Mouse (Mus musculus): ENCODE measurements around the gene Lipc. TPM values are rescaled to one million over a fixed set of nuclear protein-coding genes. Genes with fewer than 3 reads are reported as not detected.

Gene Lipc
- polyA plus RNA-seq, 1 experiment from 2014 or later = not detected

DNA sequence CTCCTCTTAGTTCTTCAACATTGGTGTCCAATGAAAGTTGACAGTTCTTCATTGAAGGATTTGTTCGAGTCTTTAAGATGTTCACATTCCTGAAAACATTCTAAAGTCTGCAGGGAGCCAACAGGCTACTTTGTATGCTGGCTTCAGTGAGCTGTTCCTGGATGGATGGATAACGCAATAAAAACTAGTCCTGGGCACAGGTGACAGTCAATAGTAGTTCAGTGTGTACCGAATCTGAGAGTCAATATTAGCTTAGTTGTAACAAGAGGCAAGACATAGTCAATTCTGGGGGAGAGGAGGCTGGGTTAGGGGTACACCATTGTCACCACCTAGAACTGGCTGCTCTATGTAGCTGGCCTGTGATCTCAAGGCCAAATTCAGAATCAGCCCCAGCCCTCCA, 17.2 kb upstream of the Lipc start:
- WGBS = 90% methylated on average over 3 of the region's 3 CpGs
- H3K36me3 ChIP-seq (replicated peaks) = no peaks in the 10 kb centered on the region
- H3K4me3 ChIP-seq (replicated peaks) = no peak overlapping the region
- H3K27ac ChIP-seq = no peak overlapping the region
- no peak for ATAC-seq (ENCODE audit: low FRiP score)
- H3K9me3 ChIP-seq = no peaks in the 10 kb centered on the region
- no peaks in the 10 kb centered on the region for H3K27me3 ChIP-seq
- H3K4me1 ChIP-seq = peaks cover 4% of the 10 kb centered on the region; the same call in 1 of the 2 replicates
- H3K9ac ChIP-seq = no peak overlapping the region
- no peak overlapping the region for H3K4me2 ChIP-seq

- no peak overlapping the region for H3K9ac ChIP-seq
- 81% methylated on average over 17 of the region's 17 CpGs for WGBS
- no peak for ATAC-seq (ENCODE audit: low FRiP score)
- peaks cover 4% of the 10 kb centered on the region; the same call in 1 of the 2 replicates for H3K4me1 ChIP-seq
- no peak overlapping the region for H3K27ac ChIP-seq
- H3K27me3 ChIP-seq = no peaks in the 10 kb centered on the region
- no peak overlapping the region for H3K4me3 ChIP-seq (replicated peaks)
- no peaks in the 10 kb centered on the region for H3K9me3 ChIP-seq
- H3K36me3 ChIP-seq (replicated peaks) = no peaks in the 10 kb centered on the region
- no peak overlapping the region for H3K4me2 ChIP-seq
Measured at GRCm38 (mm10) chr9:70965999-70966994, 14.3 kb upstream of the Lipc start.

DNA sequence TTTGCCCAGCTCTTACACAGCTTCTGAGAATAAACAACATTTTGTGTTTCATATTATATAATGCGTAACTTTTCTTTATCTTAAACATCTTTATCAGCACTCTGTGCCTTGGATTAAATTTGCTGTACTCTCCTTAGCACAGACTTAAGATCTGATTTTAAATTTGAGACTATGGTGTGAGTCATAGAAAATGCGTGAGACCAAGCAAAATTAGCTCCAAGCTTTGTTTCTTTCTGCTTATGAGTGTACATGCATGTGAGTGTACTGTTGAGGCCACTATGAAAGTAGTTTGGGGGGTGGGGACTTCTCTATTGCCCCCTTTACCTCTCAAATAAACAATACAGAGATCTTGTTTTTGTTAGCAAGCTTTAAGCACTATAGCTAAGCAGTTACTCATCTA, 13.4 kb upstream of the Lipc start:
- H3K4me3 ChIP-seq (replicated peaks) = no peak overlapping the region
- H3K9me3 ChIP-seq = no peaks in the 10 kb centered on the region
- H3K36me3 ChIP-seq (replicated peaks) = no peaks in the 10 kb centered on the region
- H3K27ac ChIP-seq = no peak overlapping the region
- WGBS = 94% methylated on average over 2 of the region's 2 CpGs
- peaks cover 4% of the 10 kb centered on the region; the same call in 1 of the 2 replicates for H3K4me1 ChIP-seq
- no peak for ATAC-seq (ENCODE audit: low FRiP score)
- no peak overlapping the region for H3K4me2 ChIP-seq
- no peaks in the 10 kb centered on the region for H3K27me3 ChIP-seq
- H3K9ac ChIP-seq = no peak overlapping the region

- H3K27me3 ChIP-seq = no peaks in the 10 kb centered on the region
- WGBS = 88% methylated on average over 4 of the region's 4 CpGs
- H3K9me3 ChIP-seq = no peaks in the 10 kb centered on the region
- no peak overlapping the region for H3K4me2 ChIP-seq
- H3K27ac ChIP-seq = no peak overlapping the region
- ATAC-seq (ENCODE audit: low FRiP score) = no peak
- no peak overlapping the region for H3K4me3 ChIP-seq (replicated peaks)
- peaks cover 4% of the 10 kb centered on the region; the same call in 1 of the 2 replicates for H3K4me1 ChIP-seq
- no peaks in the 10 kb centered on the region for H3K36me3 ChIP-seq (replicated peaks)
- H3K9ac ChIP-seq = no peak overlapping the region
Measured at GRCm38 (mm10) chr9:70965011-70965410, 13.0 kb upstream of the Lipc start.

- H3K4me2 ChIP-seq = no peak overlapping the region
- no peak overlapping the region for H3K4me3 ChIP-seq (replicated peaks)
- H3K27me3 ChIP-seq = no peaks in the 10 kb centered on the region
- H3K9me3 ChIP-seq = no peaks in the 10 kb centered on the region
- no peaks in the 10 kb centered on the region for H3K36me3 ChIP-seq (replicated peaks)
- 82% methylated on average over 7 of the region's 7 CpGs for WGBS
- H3K4me1 ChIP-seq = peaks cover 4% of the 10 kb centered on the region; the same call in 1 of the 2 replicates
- no peak overlapping the region for H3K27ac ChIP-seq
- no peak for ATAC-seq (ENCODE audit: low FRiP score)
- H3K9ac ChIP-seq = no peak overlapping the region
Measured at GRCm38 (mm10) chr9:70963461-70963891, 11.4 kb upstream of the Lipc start.

DNA sequence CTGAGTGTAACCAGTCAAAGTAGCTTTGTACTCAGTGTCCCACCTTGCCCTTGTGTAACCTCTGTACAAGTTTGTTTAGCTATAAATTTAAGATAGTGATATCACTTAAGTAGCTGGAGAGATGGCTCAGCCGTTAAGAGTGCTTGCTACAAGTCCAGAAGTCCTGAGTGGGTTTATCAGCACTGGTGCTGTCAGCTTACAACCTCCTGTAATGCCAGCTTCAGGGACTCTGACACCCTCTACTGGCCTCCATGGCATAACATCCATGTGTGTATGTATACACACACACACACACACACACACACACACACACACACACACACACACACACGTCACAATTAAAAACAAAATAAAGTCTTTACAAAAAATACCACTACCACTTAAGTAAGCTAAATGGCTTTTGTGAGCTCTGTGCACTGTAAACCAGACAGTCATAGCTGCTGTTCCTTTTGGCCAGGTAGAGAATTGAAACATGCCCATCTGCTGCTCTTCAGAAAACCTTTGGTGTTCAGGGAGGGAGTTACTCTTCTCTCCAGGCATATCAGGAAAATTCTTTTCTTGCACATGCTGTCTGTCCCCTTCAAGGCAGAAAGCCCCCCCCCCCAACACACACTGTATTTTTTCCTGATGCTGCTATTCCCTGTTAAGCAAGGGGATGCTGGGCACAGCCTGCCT, 10.9 kb upstream of the Lipc start:
- Histone ChIP-seq H3K4me3 (replicated peaks) (no peak overlapping the region), H3K27me3 (no peaks in the 10 kb centered on the region), H3K36me3 (replicated peaks) (no peaks in the 10 kb centered on the region), H3K9me3 (no peaks in the 10 kb centered on the region), H3K4me1 (peaks cover 4% of the 10 kb centered on the region; the same call in 1 of the 2 replicates), H3K4me2 (no peak overlapping the region), H3K9ac (no peak overlapping the region), H3K27ac (no peak overlapping the region)
- 90% methylated on average over 2 of the region's 2 CpGs for WGBS
- ATAC-seq (ENCODE audit: low FRiP score) = no peak

DNA sequence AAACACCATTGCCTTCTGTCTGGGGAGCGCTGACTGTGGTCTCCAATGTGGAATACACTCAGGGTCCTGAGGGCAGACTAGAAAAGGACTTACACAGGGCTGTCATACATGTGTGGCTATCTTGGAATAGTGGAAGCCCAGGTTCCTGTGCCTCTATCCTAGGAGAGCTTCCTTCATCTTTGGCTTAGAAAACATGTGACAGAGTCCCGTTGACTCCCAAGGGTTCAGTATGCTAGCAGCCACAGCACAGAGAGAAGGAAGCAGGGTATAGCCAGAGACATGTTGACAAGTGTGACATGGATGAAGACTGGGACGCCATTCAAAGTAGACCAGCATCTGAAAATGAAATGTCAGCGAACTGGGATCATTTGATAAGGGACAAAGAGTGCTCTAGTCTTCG, 8.3 kb upstream of the Lipc start:
- H3K27me3 ChIP-seq = no peaks in the 10 kb centered on the region
- no peaks in the 10 kb centered on the region for H3K4me1 ChIP-seq
- ATAC-seq (ENCODE audit: low FRiP score) = no peak
- H3K36me3 ChIP-seq (replicated peaks) = no peaks in the 10 kb centered on the region
- no peak overlapping the region for H3K9ac ChIP-seq
- H3K27ac ChIP-seq = no peak overlapping the region
- WGBS = 90% methylated on average over 5 of the region's 5 CpGs
- H3K4me3 ChIP-seq (replicated peaks) = no peak overlapping the region
- no peak overlapping the region for H3K4me2 ChIP-seq
- no peaks in the 10 kb centered on the region for H3K9me3 ChIP-seq

DNA sequence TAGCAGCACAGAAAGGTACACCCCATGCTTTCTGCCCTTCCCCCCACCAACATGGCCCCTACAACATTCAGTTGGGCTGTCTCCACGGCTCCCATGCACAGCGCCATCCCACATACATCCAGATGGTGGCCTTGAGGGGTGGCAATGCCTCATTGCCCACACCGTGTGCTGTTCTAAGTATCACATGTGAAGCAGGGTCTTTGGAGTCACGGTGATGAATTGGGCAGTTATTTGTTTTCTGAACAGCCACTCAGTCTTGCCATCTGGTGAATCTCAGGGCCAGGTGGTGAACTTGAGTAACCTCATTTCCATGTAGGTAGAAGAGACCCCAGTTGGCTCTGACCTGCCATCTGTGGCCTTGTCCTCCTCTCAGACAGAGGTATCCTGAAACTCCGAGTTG, 7.8 kb upstream of the Lipc start:
- no peak for ATAC-seq (ENCODE audit: low FRiP score)
- no peaks in the 10 kb centered on the region for H3K27me3 ChIP-seq
- H3K4me1 ChIP-seq = no peaks in the 10 kb centered on the region
- H3K9ac ChIP-seq = no peak overlapping the region
- no peak overlapping the region for H3K27ac ChIP-seq
- no peak overlapping the region for H3K4me3 ChIP-seq (replicated peaks)
- WGBS = 84% methylated on average over 5 of the region's 5 CpGs
- H3K9me3 ChIP-seq = no peaks in the 10 kb centered on the region
- H3K4me2 ChIP-seq = no peak overlapping the region
- no peaks in the 10 kb centered on the region for H3K36me3 ChIP-seq (replicated peaks)

DNA sequence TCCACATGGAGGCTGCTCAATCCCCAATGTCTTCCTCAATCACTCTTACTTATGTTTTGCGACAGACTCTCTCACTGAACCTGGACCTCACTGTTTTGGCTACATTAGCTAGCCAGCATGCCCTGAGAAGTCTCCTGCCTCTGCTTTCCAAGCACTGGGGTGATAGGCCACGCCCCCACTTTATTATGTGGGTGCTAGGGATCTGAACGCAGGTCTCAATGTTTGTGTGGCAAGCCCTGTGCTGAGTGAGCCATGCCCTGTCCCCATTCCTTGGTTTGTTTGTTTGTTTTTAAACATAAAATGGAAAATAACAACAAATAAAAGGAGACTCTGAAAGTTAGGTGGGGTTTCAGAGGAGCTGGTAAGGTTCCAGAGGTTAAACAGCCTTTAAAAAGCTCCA, 7.4 kb upstream of the Lipc start:
- Histone ChIP-seq H3K9me3 (no peaks in the 10 kb centered on the region), H3K27ac (no peak overlapping the region)

DNA sequence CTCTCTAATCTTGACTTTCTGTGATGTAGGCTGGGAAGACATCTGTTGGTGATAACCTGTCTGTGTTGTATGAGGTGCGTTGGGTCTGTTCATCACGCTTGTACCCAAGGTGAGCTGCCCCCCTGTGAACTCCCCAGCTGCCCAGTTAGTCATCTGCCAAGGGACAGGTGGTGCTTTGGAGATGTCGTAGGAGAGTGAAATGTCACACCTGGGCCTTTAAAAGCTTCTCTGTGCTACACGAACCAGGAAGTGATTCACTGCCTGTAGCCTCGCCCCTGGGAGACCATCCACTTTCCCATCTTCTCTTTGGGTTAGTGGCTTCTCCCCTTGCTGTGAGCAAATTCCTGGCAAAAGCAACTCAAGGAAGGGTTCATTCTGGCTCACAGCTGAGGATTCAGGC, 6.4 kb upstream of the Lipc start:
- WGBS = 91% methylated on average over 5 of the region's 5 CpGs

More for the DNA sequence above, 7.4 kb upstream of the Lipc start:
- ATAC-seq (ENCODE audit: low FRiP score) = no peak
- 85% methylated on average over 3 of the region's 3 CpGs for WGBS
- H3K9ac ChIP-seq = no peak overlapping the region
- no peak overlapping the region for H3K4me3 ChIP-seq (replicated peaks)
- H3K4me1 ChIP-seq = no peaks in the 10 kb centered on the region
- no peaks in the 10 kb centered on the region for H3K36me3 ChIP-seq (replicated peaks)
- H3K27me3 ChIP-seq = no peaks in the 10 kb centered on the region
- H3K4me2 ChIP-seq = no peak overlapping the region

DNA sequence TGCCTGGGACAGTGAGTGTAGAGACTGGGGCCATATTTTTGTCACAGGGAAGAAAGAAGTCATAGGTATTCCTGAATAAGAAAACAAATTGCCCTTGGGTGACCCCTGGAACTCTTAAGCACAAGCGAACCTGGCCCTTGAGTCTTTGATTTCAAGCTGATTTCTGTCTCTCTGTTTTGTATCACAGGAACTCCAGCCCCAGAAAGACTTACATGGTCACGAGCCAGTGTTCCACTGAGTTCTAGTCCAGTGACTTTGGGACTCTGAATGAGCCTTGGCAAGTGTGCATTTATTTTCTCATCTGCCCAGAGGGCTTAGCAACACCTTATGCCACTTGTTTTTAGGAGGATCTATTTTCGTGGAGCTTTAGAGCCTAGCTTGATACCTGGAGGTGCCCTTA, 5.7 kb upstream of the Lipc start:
- H3K9me3 ChIP-seq = no peaks in the 10 kb centered on the region
- no peak overlapping the region for H3K4me3 ChIP-seq (replicated peaks)
- H3K4me1 ChIP-seq = no peaks in the 10 kb centered on the region
- no peak for ATAC-seq (ENCODE audit: low FRiP score)
- no peaks in the 10 kb centered on the region for H3K36me3 ChIP-seq (replicated peaks)
- no peaks in the 10 kb centered on the region for H3K27me3 ChIP-seq
- H3K9ac ChIP-seq = no peak overlapping the region
- WGBS = 74% methylated on average over 3 of the region's 3 CpGs
- no peak overlapping the region for H3K4me2 ChIP-seq
- no peak overlapping the region for H3K27ac ChIP-seq

More for the DNA sequence above, 6.4 kb upstream of the Lipc start:
- Histone ChIP-seq H3K36me3 (replicated peaks) (no peaks in the 10 kb centered on the region), H3K27me3 (no peaks in the 10 kb centered on the region), H3K4me3 (replicated peaks) (no peak overlapping the region), H3K9ac (no peak overlapping the region), H3K4me1 (no peaks in the 10 kb centered on the region), H3K9me3 (no peaks in the 10 kb centered on the region), H3K4me2 (no peak overlapping the region), H3K27ac (no peak overlapping the region)
- ATAC-seq (ENCODE audit: low FRiP score) = no peak

DNA sequence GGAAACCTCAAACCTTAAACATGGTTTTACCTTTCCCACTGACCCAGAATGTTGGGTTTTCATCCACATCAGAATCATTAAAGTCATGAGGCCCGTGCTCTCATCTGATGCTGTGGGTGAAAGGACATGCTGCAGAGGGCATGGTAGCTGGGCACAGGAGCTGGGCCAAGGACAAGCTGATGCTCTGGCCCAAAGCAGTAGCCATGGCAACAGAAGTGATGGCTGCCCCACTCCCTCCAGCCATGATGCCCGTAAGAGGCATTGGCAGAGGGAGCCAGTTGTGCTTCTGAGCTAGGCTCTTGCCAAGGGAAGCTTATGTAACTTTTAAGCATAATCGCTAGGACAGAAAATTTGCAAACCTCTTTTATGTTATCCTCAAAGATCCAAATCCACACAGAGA, 2.2 kb upstream of the Lipc start:
- Histone ChIP-seq H3K4me3 (replicated peaks) (no peak overlapping the region), H3K4me2 (no peak overlapping the region), H3K27me3 (no peaks in the 10 kb centered on the region), H3K27ac (no peak overlapping the region), H3K4me1 (no peaks in the 10 kb centered on the region), H3K9ac (no peak overlapping the region), H3K36me3 (replicated peaks) (no peaks in the 10 kb centered on the region), H3K9me3 (no peaks in the 10 kb centered on the region)
- 97% methylated on average over 3 of the region's 3 CpGs for WGBS
- ATAC-seq (ENCODE audit: low FRiP score) = no peak

All from forebrain, embryonic 12.5 days (tissue).